Mouse (Mus musculus) brain, embryonic 14.5 days (tissue): Measurements from ENCODE around the gene Hcrtr2.

Experiments
- CTCF ChIP-seq: fragments of 200-500 bp; IDR thresholded peaks from 2 replicates; pipeline ENCODE4 v1.5.1; 2012; ENCODE audit warnings: inconsistent platforms, mild to moderate bottlenecking, moderate library complexity, borderline replicate concordance; ENCODE audit not compliant: insufficient read depth, insufficient read length; ENCODE audit errors: extremely low read depth
- POLR2A ChIP-seq: fragments of 200-500 bp; IDR thresholded peaks from 2 replicates; pipeline ENCODE4 v1.6.1; 2012; ENCODE audit warnings: mild to moderate bottlenecking, inconsistent platforms, borderline replicate concordance; ENCODE audit not compliant: poor library complexity, insufficient read depth, insufficient read length, severe bottlenecking; ENCODE audit errors: extremely low read depth

DNA sequence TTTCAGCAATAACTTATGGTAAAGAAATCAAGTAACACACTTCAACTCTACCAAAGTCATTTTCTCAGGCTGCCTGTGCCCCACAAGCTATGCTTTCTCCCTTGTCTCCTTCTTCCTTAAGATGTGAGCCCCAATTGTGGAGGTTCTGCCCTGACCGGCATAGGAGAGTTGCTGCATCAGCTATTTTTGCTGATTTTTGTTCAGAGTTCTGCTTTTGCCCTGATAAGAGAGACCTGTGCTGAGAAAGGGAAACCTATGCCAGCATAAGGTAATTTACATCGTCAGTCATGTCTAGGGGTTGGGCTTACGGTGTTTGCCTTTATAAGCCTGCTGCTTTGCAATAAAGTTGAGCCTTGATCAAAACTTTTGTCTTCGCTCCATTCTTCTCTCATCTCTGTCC is 71.5 kb downstream of the Hcrtr2 start:
- TF ChIP-seq POLR2A: no peak
- no peak for TF ChIP-seq CTCF
